Mouse (Mus musculus) MEL (cell line): ENCODE results near the gene Ano8. TPM values are rescaled to one million over a fixed set of nuclear protein-coding genes. Genes with fewer than 3 reads are reported as not detected.

ENCODE experiments used
- polyA plus RNA-seq, 2 experiments: library from polyadenylated mRNA; stranded (reverse) in 1 of 2; unstranded in 1 of 2; fragments of >175 nt in 1 of 2; fragments of >200 nt in 1 of 2; gene quantifications; 2 replicates each; pipeline versions ENCODE4 v1.2.1 to v1.2.4; 2012; ENCODE audit warnings: low replicate concordance in 2 of 2, low read depth in 1 of 2; ENCODE audit not compliant: insufficient read length in 2 of 2, insufficient read depth in 1 of 2, missing spikeins in 1 of 2
- total RNA-seq: library from RNA; depleted of rRNA; stranded (reverse); fragments of 300-350 nt; gene quantifications from 2 replicates; pipeline ENCODE4 v1.2.3, GENCODE M21; 2012; rRNA removed

Ano8 gene
- total and polyA plus RNA-seq, 3 experiments: 3.9 to 4.8 TPM; not detected in 1

Other genes starting within 250 kb of the Ano8 start
- 35.8 and 36.5 TPM in 2 replicates for gene Myo9b, start 213.2 kb downstream of the Ano8 start, total RNA-seq
- 10 to 100 TPM; 52.3 to 54.8 TPM for gene Myo9b, start 213.2 kb downstream of the Ano8 start, polyA plus RNA-seq
- gene Haus8, start 213.0 kb downstream of the Ano8 start, total RNA-seq: 55.6 and 60.4 TPM in 2 replicates
- 10 to 100 TPM in 1 of 2 experiments, not detected in 1; 69.2 TPM for gene Haus8, start 213.0 kb downstream of the Ano8 start, polyA plus RNA-seq
- gene Use1, start 119.1 kb downstream of the Ano8 start, total RNA-seq: 91.9 and 107 TPM in 2 replicates
- gene Use1, start 119.1 kb downstream of the Ano8 start, polyA plus RNA-seq: 100 to 1,000 TPM in 1 of 2 experiments, not detected in 1; 117 TPM
- 14.1 and 18.3 TPM in 2 replicates for gene Ocel1, start 114.7 kb downstream of the Ano8 start, total RNA-seq
- gene Ocel1, start 114.7 kb downstream of the Ano8 start, polyA plus RNA-seq: 10 to 100 TPM in 1 of 2 experiments, not detected in 1; 16.2 TPM
- gene Nr2f6, start 104.0 kb downstream of the Ano8 start, total RNA-seq: 29.6 and 30.5 TPM in 2 replicates
- gene Nr2f6, start 104.0 kb downstream of the Ano8 start, polyA plus RNA-seq: 10 to 100 TPM in 1 of 2 experiments, not detected in 1; 48.3 TPM
- gene Ushbp1, start 90.2 kb downstream of the Ano8 start, total RNA-seq: 0.04 TPM in 1 of 2 replicates, not detected in the other
- under 1 TPM in 1 of 2 experiments, not detected in 1; 0.07 TPM for gene Ushbp1, start 90.2 kb downstream of the Ano8 start, polyA plus RNA-seq
- gene Babam1, start 89.1 kb downstream of the Ano8 start, total RNA-seq: 54.5 and 59.6 TPM in 2 replicates
- gene Babam1, start 89.1 kb downstream of the Ano8 start, polyA plus RNA-seq: 100 to 1,000 TPM in 1 of 2 experiments, not detected in 1; 132 TPM
- gene Ankle1, start 80.0 kb downstream of the Ano8 start, total RNA-seq: 17.6 and 18.5 TPM in 2 replicates
- gene Ankle1, start 80.0 kb downstream of the Ano8 start, polyA plus RNA-seq: 10 to 100 TPM in 1 of 2 experiments, not detected in 1; 21.2 TPM
- 26.3 and 28.5 TPM in 2 replicates for gene Abhd8, start 22.3 kb downstream of the Ano8 start, total RNA-seq
- 10 to 100 TPM in 1 of 2 experiments, not detected in 1; 39.2 TPM for gene Abhd8, start 22.3 kb downstream of the Ano8 start, polyA plus RNA-seq
- gene Mrpl34, start 21.0 kb downstream of the Ano8 start, total RNA-seq: 123 and 143 TPM in 2 replicates
- 100 to 1,000 TPM in 1 of 2 experiments, not detected in 1; 196 TPM for gene Mrpl34, start 21.0 kb downstream of the Ano8 start, polyA plus RNA-seq
- gene Dda1, start 16.8 kb downstream of the Ano8 start, total RNA-seq: 49.7 and 59.6 TPM in 2 replicates
- gene Dda1, start 16.8 kb downstream of the Ano8 start, polyA plus RNA-seq: 100 to 1,000 TPM in 1 of 2 experiments, not detected in 1; 110 TPM
- gene Gtpbp3, start 2.1 kb upstream of the Ano8 start, total RNA-seq: 45.5 and 49.4 TPM in 2 replicates
- 10 to 100 TPM in 1 of 2 experiments, not detected in 1; 50.1 TPM for gene Gtpbp3, start 2.1 kb upstream of the Ano8 start, polyA plus RNA-seq
- 8.2 and 11.7 TPM in 2 replicates for gene Plvap, start 25.8 kb upstream of the Ano8 start, total RNA-seq
- gene Plvap, start 25.8 kb upstream of the Ano8 start, polyA plus RNA-seq: 10 to 100 TPM in 1 of 2 experiments, not detected in 1; 20.4 TPM
- gene Ccdc194, start 39.7 kb upstream of the Ano8 start, total RNA-seq: not detected in 2 replicates
- gene Ccdc194, start 39.7 kb upstream of the Ano8 start, polyA plus RNA-seq: not detected
- 41.1 and 49.9 TPM in 2 replicates for gene Bst2, start 51.5 kb upstream of the Ano8 start, total RNA-seq
- 100 to 1,000 TPM in 1 of 2 experiments, not detected in 1; 125 TPM for gene Bst2, start 51.5 kb upstream of the Ano8 start, polyA plus RNA-seq
- gene Mvb12a, start 57.0 kb upstream of the Ano8 start, total RNA-seq: 39.5 and 46.5 TPM in 2 replicates
- 10 to 100 TPM in 1 of 2 experiments, not detected in 1; 67.3 TPM for gene Mvb12a, start 57.0 kb upstream of the Ano8 start, polyA plus RNA-seq
- 1.2 and 1.7 TPM in 2 replicates for gene Tmem221, start 72.9 kb upstream of the Ano8 start, total RNA-seq
- gene Tmem221, start 72.9 kb upstream of the Ano8 start, polyA plus RNA-seq: 1 to 10 TPM in 1 of 2 experiments, not detected in 1; 5.1 TPM
- 0.04 TPM in 1 of 2 replicates, not detected in the other for gene Nxnl1, start 80.6 kb upstream of the Ano8 start, total RNA-seq
- 1 to 10 TPM in 1 of 2 experiments, not detected in 1; 1.2 TPM for gene Nxnl1, start 80.6 kb upstream of the Ano8 start, polyA plus RNA-seq
- 0.42 and 0.46 TPM in 2 replicates for gene Slc27a1, start 82.9 kb upstream of the Ano8 start, total RNA-seq
- gene Slc27a1, start 82.9 kb upstream of the Ano8 start, polyA plus RNA-seq: 1 to 10 TPM in 1 of 2 experiments, not detected in 1; 1.3 TPM
- 219 and 257 TPM in 2 replicates for gene Pgls, start 106.2 kb upstream of the Ano8 start, total RNA-seq
- gene Pgls, start 106.2 kb upstream of the Ano8 start, polyA plus RNA-seq: 100 to 1,000 TPM in 1 of 2 experiments, not detected in 1; 225 TPM
- gene Fam129c, start 111.7 kb upstream of the Ano8 start, total RNA-seq: 3.8 and 7.6 TPM in 2 replicates
- gene Fam129c, start 111.7 kb upstream of the Ano8 start, polyA plus RNA-seq: 1 to 10 TPM in 1 of 2 experiments, not detected in 1; 8.3 TPM
- 37.8 and 50.9 TPM in 2 replicates for gene Colgalt1, start 125.0 kb upstream of the Ano8 start, total RNA-seq
- gene Colgalt1, start 125.0 kb upstream of the Ano8 start, polyA plus RNA-seq: 100 to 1,000 TPM in 1 of 2 experiments, 10 to 100 TPM in 1; 59.0 to 102 TPM
- 0.81 and 0.92 TPM in 2 replicates for gene Unc13a, start 185.8 kb upstream of the Ano8 start, total RNA-seq
- gene Unc13a, start 185.8 kb upstream of the Ano8 start, polyA plus RNA-seq: 1 to 10 TPM in 1 of 2 experiments, not detected in 1; 3.6 TPM
- 4.2 and 5.1 TPM in 2 replicates for gene Jak3, start 190.3 kb upstream of the Ano8 start, total RNA-seq
- 10 to 100 TPM in 1 of 2 experiments, not detected in 1; 12.4 TPM for gene Jak3, start 190.3 kb upstream of the Ano8 start, polyA plus RNA-seq
- 0.54 and 0.69 TPM in 2 replicates for gene Insl3, start 203.3 kb upstream of the Ano8 start, total RNA-seq
- gene Insl3, start 203.3 kb upstream of the Ano8 start, polyA plus RNA-seq: 1 to 10 TPM in 1 of 2 experiments, not detected in 1; 4.4 TPM
- 0.10 and 0.19 TPM in 2 replicates for gene B3gnt3, start 215.8 kb upstream of the Ano8 start, total RNA-seq
- under 1 TPM in 1 of 2 experiments, not detected in 1; 0.84 TPM for gene B3gnt3, start 215.8 kb upstream of the Ano8 start, polyA plus RNA-seq
- 2.3 and 3.7 TPM in 2 replicates for gene Fcho1, start 239.8 kb upstream of the Ano8 start, total RNA-seq
- 1 to 10 TPM in 1 of 2 experiments, not detected in 1; 6.8 TPM for gene Fcho1, start 239.8 kb upstream of the Ano8 start, polyA plus RNA-seq